Mouse (Mus musculus) forebrain, embryonic 12.5 days (tissue): ENCODE data around the gene Arhgap32. TPM values are rescaled to one million over a fixed set of nuclear protein-coding genes. Genes with fewer than 3 reads are reported as not detected.
"Not testable (repeated sequence)": the region's sequence is repeated elsewhere in the genome, so short reads cannot be mapped to it uniquely, and the experiment has no call there.

Experiments used
- ATAC-seq: fragments of 200-750 bp; cut with Nextera tagmentation; 2 replicates; pipeline ENCODE4 v1.8.0; 2017; ENCODE audit warnings: moderate TSS enrichment; ENCODE audit not compliant: low FRiP score
- H3K27ac ChIP-seq: fragments of 300-500 bp; sonication (generic); 2 replicates; pipeline ENCODE4 v1.5.1; 2016; ENCODE audit warnings: mild to moderate bottlenecking
- H3K27me3 ChIP-seq: fragments of 300-500 bp; sonication (generic); 2 replicates; pipeline ENCODE4 v1.6.1; 2016; ENCODE audit warnings: mild to moderate bottlenecking
- H3K36me3 ChIP-seq: fragments of 300-500 bp; sonication (generic); replicated peaks from 2 replicates; pipeline ENCODE4 v1.6.1; 2016; ENCODE audit warnings: mild to moderate bottlenecking
- H3K4me1 ChIP-seq: fragments of 300-500 bp; sonication (generic); 2 replicates; pipeline ENCODE4 v1.6.1; 2016
- H3K4me2 ChIP-seq: fragments of 300-500 bp; sonication (generic); 2 replicates; pipeline ENCODE4 v1.6.1; 2016; ENCODE audit warnings: mild to moderate bottlenecking, moderate library complexity
- H3K4me3 ChIP-seq: fragments of 300-500 bp; sonication (generic); replicated peaks from 2 replicates; pipeline ENCODE4 v1.5.1; 2016; ENCODE audit warnings: mild to moderate bottlenecking
- H3K9ac ChIP-seq: fragments of 300-500 bp; sonication (generic); 2 replicates; pipeline ENCODE4 v1.6.1; 2016; ENCODE audit warnings: mild to moderate bottlenecking
- H3K9me3 ChIP-seq: fragments of 300-500 bp; sonication (generic); 2 replicates; pipeline ENCODE4 v1.6.1; 2016
- WGBS: fragments of 180-500 bp; shearing (Covaris S2); methylation state at CpG from one replicate; pipeline ENCODE4 v1.1.7; 2016; 5-methylcytosine and 5-hydroxymethylcytosine counted together
- polyA plus RNA-seq: library from polyadenylated mRNA; unstranded; fragments of >200 nt; fragmentation: Nextera tagmentation; extraction: Ambion mirVana; gene quantifications from 2 replicates; pipeline ENCODE4 v1.2.1, GENCODE M21; 2016

Gene Arhgap32
- polyA plus RNA-seq, 1 experiment from 2014 or later: 7.3 TPM

DNA sequence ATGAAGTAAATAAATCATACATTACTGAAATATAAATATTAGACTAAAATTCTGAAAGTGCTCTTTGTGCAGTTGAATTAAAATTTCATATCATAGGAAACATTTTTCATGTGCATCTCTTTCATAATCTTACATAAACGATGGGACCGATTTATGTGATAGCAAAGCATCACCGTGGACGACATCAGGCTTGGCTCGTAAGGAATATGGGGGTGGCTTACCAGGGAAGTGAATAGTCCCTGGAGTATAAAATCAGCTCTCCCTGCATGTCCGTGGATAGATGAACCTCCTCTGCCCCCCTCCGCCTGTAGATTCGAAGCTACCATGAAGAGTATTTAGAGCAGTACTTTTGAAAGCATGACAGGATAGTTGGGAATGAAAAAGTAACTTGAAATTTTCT, 11.3 kb upstream of the Arhgap32 start:
- Histone ChIP-seq H3K27ac (no peak overlapping the region), H3K4me2 (no peak overlapping the region), H3K4me3 (no peak overlapping the region), H3K9ac (no peak overlapping the region), H3K4me1 (no peaks in the 10 kb centered on the region), H3K9me3 (no peaks in the 10 kb centered on the region), H3K36me3 (no peaks in the 10 kb centered on the region), H3K27me3 (no peaks in the 10 kb centered on the region)
- WGBS: 89% methylated on average over 8 of the region's 8 CpGs
- no peak for ATAC-seq

DNA sequence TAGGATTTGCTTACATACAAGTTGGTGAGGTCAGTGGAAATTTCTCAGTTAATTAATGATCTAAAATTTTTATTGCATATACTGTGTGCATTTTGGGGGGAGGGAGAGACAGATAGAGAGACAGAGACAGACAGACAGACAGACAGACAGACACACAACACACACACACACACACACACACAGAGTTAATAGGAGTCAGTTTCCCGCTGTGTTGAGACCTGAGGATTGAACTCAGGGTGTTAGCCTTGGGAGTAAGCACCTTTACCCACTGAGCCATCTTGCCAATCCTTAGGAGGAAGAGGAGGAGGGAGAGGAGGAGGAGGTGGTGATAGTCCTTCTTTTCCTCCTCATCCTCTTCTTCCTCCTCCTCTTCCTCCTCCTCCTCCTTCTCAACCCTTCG, 5.6 kb upstream of the Arhgap32 start:
- Histone ChIP-seq H3K4me2 (no peak overlapping the region), H3K4me1 (no peaks in the 10 kb centered on the region), H3K9me3 (no peaks in the 10 kb centered on the region), H3K4me3 (no peak overlapping the region), H3K27ac (no peak overlapping the region), H3K9ac (no peak overlapping the region), H3K36me3 (no peaks in the 10 kb centered on the region), H3K27me3 (no peaks in the 10 kb centered on the region)
- 84% methylated on average over 2 of the region's 2 CpGs for WGBS
- no peak for ATAC-seq

DNA sequence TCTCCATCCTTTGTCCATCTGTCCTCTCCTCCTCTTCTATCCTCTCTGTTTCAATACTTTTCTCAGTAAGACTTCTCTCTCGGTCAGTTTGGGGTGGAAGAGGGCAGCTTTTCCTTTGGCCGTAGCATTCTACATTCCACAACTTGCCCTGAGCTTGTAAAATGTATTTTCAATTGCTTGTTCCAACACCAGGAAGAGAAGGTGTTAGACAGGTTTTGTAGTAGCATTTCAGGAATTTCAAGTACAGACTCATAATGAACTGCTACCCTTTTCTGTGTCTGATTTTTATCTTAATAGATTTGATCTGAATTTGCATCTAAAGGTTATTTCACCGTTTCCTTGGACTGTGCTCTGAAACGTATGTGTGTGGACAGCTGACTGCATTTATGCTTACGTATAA, 336 bp downstream of the Arhgap32 start:
- 89% methylated on average over 5 of the region's 5 CpGs for WGBS
- Histone ChIP-seq H3K4me2 (no peak overlapping the region), H3K4me3 (no peak overlapping the region), H3K9ac (no peak overlapping the region), H3K4me1 (no peaks in the 10 kb centered on the region), H3K27me3 (no peaks in the 10 kb centered on the region), H3K36me3 (no peaks in the 10 kb centered on the region), H3K9me3 (no peaks in the 10 kb centered on the region), H3K27ac (no peak overlapping the region)
- no peak for ATAC-seq

DNA sequence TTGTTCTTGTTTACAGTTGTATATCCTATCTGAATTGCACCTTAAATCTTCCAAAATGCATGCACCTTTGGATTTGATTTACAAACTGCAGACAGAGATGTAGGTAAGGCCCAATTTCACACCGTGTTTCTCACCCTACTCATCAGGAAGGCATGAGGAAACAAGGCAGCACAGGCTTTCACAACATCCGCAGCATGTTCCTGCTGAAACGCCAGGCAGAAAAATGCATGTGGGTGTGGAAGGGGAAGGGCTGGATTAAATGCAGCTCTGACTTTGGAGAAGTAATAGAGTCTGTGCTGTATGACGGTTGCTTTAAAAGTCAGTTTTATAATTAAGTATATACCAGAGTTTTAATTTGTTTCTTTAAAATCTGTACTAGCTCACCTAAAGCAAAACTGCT, 1.9 kb downstream of the Arhgap32 start:
- no peaks in the 10 kb centered on the region for H3K36me3 ChIP-seq
- H3K27ac ChIP-seq: no peak overlapping the region
- ATAC-seq: no peak
- 79% methylated on average over 4 of the region's 4 CpGs for WGBS
- no peaks in the 10 kb centered on the region for H3K9me3 ChIP-seq
- no peak overlapping the region for H3K4me2 ChIP-seq
- H3K9ac ChIP-seq: no peak overlapping the region
- H3K27me3 ChIP-seq: no peaks in the 10 kb centered on the region
- H3K4me1 ChIP-seq: no peaks in the 10 kb centered on the region
- no peak overlapping the region for H3K4me3 ChIP-seq

- Histone ChIP-seq H3K27ac (no peak overlapping the region), H3K4me3 (no peak overlapping the region)
- no peak for ATAC-seq
These were observed 2.5 kb downstream of the Arhgap32 start for GRCm38 (mm10) chr9:32118433-32118832.

DNA sequence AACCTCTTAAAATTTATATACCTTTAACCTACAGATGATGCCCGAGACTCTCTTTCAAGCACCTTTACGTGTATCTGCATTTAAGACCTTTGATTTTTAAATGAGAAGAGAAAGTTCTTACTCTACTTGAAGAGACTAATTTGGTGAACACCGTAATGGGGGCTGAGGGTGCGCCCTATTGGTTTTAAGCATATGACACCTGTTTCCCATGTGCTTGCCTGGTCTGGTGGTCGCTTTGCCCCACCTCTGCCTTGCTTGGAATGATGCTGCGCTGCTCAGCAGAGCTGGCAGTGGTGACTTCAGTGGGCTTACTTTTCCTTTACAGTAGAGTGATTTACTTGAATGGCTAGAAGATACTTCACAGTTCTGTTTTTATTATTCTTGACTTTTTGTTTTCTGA, 3.6 kb downstream of the Arhgap32 start:
- H3K36me3 ChIP-seq: no peaks in the 10 kb centered on the region
- H3K4me3 ChIP-seq: no peak overlapping the region
- H3K9ac ChIP-seq: no peak overlapping the region
- 97% methylated on average over 6 of the region's 6 CpGs for WGBS
- H3K4me1 ChIP-seq: no peaks in the 10 kb centered on the region
- no peak for ATAC-seq
- H3K27ac ChIP-seq: no peak overlapping the region
- no peak overlapping the region for H3K4me2 ChIP-seq
- H3K9me3 ChIP-seq: no peaks in the 10 kb centered on the region
- no peaks in the 10 kb centered on the region for H3K27me3 ChIP-seq

More at GRCm38 (mm10) chr9:32118433-32118832, 2.5 kb downstream of the Arhgap32 start:
- H3K4me2 ChIP-seq: no peak overlapping the region
- no peaks in the 10 kb centered on the region for H3K36me3 ChIP-seq
- no peaks in the 10 kb centered on the region for H3K27me3 ChIP-seq
- no peaks in the 10 kb centered on the region for H3K4me1 ChIP-seq
- H3K9me3 ChIP-seq: no peaks in the 10 kb centered on the region
- H3K9ac ChIP-seq: no peak overlapping the region

DNA sequence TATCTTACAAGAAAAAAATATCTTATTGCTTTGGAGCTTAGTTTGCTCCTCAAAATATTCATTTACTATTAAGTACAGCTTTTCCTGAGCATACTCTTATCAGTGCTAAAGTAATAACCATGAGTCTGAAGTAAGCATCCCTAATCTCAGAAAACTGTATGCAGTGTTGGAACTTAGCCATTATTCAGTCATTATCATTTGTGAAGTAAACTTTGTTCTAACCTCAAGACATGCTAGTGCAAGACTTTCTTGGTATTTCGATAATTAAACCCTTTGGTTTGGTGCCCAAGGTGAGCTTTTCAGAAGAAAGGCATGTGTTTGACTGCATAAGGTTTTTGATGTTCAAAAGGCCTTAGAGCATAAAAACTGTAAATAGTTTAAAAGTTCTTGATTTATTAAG, 4.2 kb downstream of the Arhgap32 start:
- Histone ChIP-seq H3K27me3 (no peaks in the 10 kb centered on the region), H3K4me1 (no peaks in the 10 kb centered on the region), H3K36me3 (no peaks in the 10 kb centered on the region), H3K4me3 (no peak overlapping the region), H3K27ac (no peak overlapping the region), H3K4me2 (no peak overlapping the region), H3K9ac (no peak overlapping the region), H3K9me3 (no peaks in the 10 kb centered on the region)
- no peak for ATAC-seq
- 98% methylated on average over 1 of the region's 1 CpGs for WGBS

DNA sequence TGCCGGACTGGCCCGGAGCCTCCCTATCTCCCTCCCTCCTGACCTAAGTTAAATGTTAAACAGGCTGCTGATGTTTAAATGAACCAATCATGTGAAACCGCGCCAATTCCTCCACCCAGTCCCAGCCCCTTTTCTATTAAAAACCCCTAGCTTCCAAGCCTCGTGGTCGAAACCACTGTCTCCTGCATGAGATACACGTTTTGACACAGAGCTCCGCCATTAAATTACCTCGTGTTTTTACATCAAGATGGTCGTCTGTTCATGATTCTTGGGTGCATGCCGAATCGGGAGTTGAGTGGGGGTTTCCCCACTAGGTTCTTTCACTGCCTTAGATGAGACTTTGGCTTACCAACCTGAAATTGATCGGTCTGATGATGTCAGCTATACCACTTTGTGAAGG, 5.3 kb downstream of the Arhgap32 start:
- 96% methylated on average over 13 of the region's 13 CpGs for WGBS
- H3K36me3 ChIP-seq, H3K4me2 ChIP-seq, H3K9me3 ChIP-seq, H3K4me1 ChIP-seq, H3K4me3 ChIP-seq, ATAC-seq, H3K27ac ChIP-seq, H3K9ac ChIP-seq, H3K27me3 ChIP-seq: not testable (repeated sequence)

GRCm38 (mm10) chr9:32136195-32136594, 20.3 kb downstream of the Arhgap32 start:
- Histone ChIP-seq H3K4me2 (no peak overlapping the region), H3K36me3 (no peaks in the 10 kb centered on the region), H3K9ac (no peak overlapping the region), H3K4me1 (no peaks in the 10 kb centered on the region), H3K4me3 (no peak overlapping the region), H3K27ac (no peak overlapping the region), H3K9me3 (no peaks in the 10 kb centered on the region), H3K27me3 (no peaks in the 10 kb centered on the region)
- no peak for ATAC-seq

DNA sequence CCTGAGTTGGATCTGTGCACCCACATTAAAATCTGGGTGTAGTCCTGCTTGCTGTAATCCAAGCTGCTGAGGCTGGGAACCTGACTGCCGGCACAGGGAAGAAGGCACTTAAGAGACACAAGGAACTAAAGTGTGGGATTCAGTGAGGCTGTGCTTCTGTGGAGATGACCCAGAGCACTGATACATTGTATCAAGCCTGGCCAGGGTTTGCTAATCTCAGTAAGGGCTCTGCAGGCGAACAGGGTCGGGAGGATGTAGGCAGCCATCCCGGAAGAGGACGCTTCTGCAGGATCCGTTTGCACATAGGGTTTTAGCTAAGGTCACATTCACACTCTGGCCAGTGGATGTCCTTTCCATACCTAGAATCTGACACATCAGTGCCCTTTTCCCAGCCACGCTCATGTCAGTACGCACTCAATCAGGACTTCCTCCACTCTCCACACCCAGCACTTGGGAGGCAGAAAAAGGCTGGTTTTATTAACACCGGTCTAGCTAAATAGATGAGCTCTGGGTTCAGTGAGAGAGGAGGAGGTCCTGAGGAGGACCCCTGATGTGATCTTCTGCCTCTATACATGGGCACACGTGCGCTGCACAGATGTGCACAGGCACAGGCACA, 20.9 kb downstream of the Arhgap32 start:
- H3K27ac ChIP-seq: no peak overlapping the region
- H3K4me1 ChIP-seq: no peaks in the 10 kb centered on the region
- 78% methylated on average over 11 of the region's 11 CpGs for WGBS
- H3K9me3 ChIP-seq: no peaks in the 10 kb centered on the region
- H3K4me3 ChIP-seq: no peak overlapping the region
- no peak overlapping the region for H3K4me2 ChIP-seq
- no peaks in the 10 kb centered on the region for H3K27me3 ChIP-seq
- ATAC-seq: no peak
- no peaks in the 10 kb centered on the region for H3K36me3 ChIP-seq
- H3K9ac ChIP-seq: no peak overlapping the region

DNA sequence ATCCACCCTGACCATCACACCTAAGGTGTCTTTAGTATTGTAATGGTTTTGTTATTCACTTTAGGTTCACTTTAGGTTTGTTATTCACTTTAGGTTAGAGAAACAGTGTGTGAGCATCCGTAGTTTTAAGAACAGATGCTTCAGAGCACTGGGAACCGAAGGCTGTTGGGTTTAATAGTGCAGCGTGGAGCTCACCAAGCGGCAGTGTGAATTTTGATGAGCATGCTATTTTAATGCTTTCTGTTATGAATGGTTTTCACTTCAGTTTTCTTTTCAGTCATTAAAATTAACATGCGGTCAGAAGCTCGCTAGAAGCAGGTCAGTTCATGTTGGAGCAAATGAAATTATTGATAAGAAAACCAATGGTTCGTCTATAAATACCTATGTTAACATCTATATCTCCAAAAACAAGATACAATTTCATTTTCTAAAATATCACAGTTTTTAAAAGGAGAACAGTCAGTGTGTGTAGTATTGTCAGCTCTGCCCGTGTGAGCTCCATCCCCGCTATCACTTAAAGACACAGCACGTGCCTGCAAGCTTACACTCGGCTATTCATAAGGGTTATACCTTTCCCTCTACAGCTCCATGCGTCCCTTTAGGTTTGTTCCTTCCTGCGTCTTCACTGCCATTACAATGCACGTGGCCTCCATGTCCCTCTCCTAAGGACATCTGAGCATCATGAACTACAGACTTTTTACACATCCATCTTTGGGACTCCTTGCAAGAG, 21.9 kb downstream of the Arhgap32 start:
- H3K36me3 ChIP-seq: no peaks in the 10 kb centered on the region
- H3K27me3 ChIP-seq: no peaks in the 10 kb centered on the region
- H3K27ac ChIP-seq: no peak overlapping the region
- ATAC-seq: no peak
- H3K9me3 ChIP-seq: no peaks in the 10 kb centered on the region
- no peak overlapping the region for H3K4me3 ChIP-seq
- no peak overlapping the region for H3K4me2 ChIP-seq
- 86% methylated on average over 14 of the region's 14 CpGs for WGBS
- no peaks in the 10 kb centered on the region for H3K4me1 ChIP-seq
- H3K9ac ChIP-seq: no peak overlapping the region

GRCm38 (mm10) chr9:32138616-32139015, 22.7 kb downstream of the Arhgap32 start:
- no peak for ATAC-seq
- Histone ChIP-seq H3K27ac (no peak overlapping the region), H3K9me3 (no peaks in the 10 kb centered on the region), H3K4me1 (no peaks in the 10 kb centered on the region), H3K4me3 (no peak overlapping the region), H3K36me3 (no peaks in the 10 kb centered on the region), H3K4me2 (no peak overlapping the region), H3K9ac (no peak overlapping the region), H3K27me3 (no peaks in the 10 kb centered on the region)
- 95% methylated on average over 5 of the region's 5 CpGs for WGBS

DNA sequence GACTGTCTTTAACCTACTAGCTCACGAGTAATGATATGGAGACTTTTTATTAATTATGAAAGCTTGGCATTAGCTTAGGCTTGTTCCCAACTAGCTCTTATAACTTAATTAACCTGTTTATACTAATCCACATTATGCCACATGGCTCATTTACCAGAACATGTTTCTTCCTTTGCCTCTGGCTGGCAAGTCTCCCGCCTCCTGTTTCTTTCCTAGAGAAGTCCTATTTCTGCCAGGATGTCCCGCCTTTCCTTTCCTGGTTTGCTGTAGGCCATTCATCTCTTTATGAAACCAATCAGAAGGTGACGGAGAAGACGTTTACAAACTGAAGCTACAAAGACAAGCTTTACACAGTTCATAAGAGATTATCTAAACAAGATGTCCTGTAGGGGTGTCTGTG, 23.7 kb downstream of the Arhgap32 start:
- Histone ChIP-seq H3K36me3 (no peaks in the 10 kb centered on the region), H3K4me3 (no peak overlapping the region), H3K9ac (no peak overlapping the region), H3K9me3 (no peaks in the 10 kb centered on the region), H3K27ac (no peak overlapping the region), H3K4me1 (no peaks in the 10 kb centered on the region), H3K4me2 (no peak overlapping the region), H3K27me3 (no peaks in the 10 kb centered on the region)
- no peak for ATAC-seq
- 89% methylated on average over 5 of the region's 5 CpGs for WGBS
